Mouse (Mus musculus) lung, adult 2 months (tissue): ENCODE data around the gene Bcl2.

Experiments used
- CTCF ChIP-seq: fragments of 200-500 bp; IDR thresholded peaks from 2 replicates; pipeline ENCODE4 v1.5.1; 2011; ENCODE audit warnings: mild to moderate bottlenecking, low read length, control low read depth; ENCODE audit not compliant: insufficient read depth
- POLR2A ChIP-seq: fragments of 200-500 bp; IDR thresholded peaks from 2 replicates; pipeline ENCODE4 v1.6.1; 2011; ENCODE audit warnings: low read depth, mild to moderate bottlenecking, control low read depth, low read length, borderline replicate concordance; ENCODE audit errors: extremely low read depth

GRCm38 (mm10) chr1:106736211-106736610 is 22.1 kb upstream of the Bcl2 start:
- no peak for TF ChIP-seq CTCF
- no peak for TF ChIP-seq POLR2A
